Mouse (Mus musculus): ENCODE measurements around the gene Tbc1d10c. TPM values are rescaled to one million over a fixed set of nuclear protein-coding genes. Genes with fewer than 3 reads are reported as not detected.

Gene Tbc1d10c
- polyA plus RNA-seq, 1 experiment: 9.1 TPM

DNA sequence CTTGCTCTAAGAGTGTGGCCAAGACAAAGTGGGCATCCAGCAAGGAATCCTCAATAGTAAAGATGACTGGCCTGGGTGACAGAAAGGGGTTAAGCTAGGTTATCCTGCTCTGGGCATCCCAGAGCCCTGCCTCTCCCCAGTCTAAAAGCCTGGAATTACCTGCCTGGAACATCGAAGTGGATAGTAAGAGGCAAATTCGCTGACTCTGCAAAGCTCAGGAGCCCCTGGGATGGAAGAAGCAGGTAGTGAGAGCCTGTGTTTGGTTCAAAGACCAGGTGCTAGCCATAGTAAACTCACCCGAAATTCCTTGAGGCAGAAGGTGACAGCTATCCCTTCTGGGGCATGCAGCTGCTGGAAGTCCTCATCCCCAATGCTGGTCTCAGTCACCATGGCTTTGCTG lies 6.1 kb upstream of the Tbc1d10c start:
- Histone ChIP-seq H3K4me1 (ENCODE audit: control insufficient read depth, insufficient read depth, low read length) (peaks cover 21% of the 10 kb centered on the region), H3K27ac (ENCODE audit: insufficient read depth, low read depth, low read length) (no peak overlapping the region), H3K27me3 (replicated peaks; ENCODE audit: control insufficient read depth, insufficient read depth, low read length) (no peaks in the 10 kb centered on the region), H3K4me3 (ENCODE audit: insufficient read depth, low read depth, low read length) (no peak overlapping the region), H3K36me3 (ENCODE audit: control insufficient read depth, insufficient read depth, low read length) (peaks cover 2% of the 10 kb centered on the region; the same call in 1 of the 2 replicates)
- DNase-seq: no peak
- WGBS: 63% methylated on average over 3 of the region's 3 CpGs
- TF ChIP-seq CTCF (conservative IDR thresholded peaks at IDR 0.05; ENCODE audit: insufficient read depth, insufficient read length, low read depth, low read length): no peak
- TF ChIP-seq POLR2A (IDR thresholded peaks at IDR 0.05; ENCODE audit: low read depth, low read length): no peak

DNA sequence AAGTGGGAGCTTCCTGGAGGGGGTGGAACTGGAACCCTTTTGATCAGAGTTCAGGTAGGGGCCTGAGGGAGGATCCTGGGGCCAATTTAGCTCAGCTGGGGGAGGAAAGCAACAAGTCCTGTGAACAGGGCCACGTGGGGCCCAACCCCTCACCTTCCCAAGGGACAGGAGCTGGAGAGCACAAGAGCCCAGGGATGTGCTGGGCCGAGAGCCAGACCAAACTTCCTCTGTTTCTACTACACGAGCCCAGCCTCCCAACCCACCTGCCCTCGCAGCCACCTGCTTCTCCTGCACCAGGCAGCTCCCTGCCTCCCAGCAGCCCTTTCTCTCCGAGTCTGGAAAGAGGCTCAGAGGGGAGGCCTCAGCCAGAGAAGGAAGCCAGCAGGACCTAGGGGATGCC lies 5.5 kb upstream of the Tbc1d10c start:
- H3K27me3 ChIP-seq (replicated peaks; ENCODE audit: control insufficient read depth, insufficient read depth, low read length): no peaks in the 10 kb centered on the region
- H3K4me3 ChIP-seq (ENCODE audit: insufficient read depth, low read depth, low read length): no peak overlapping the region
- H3K27ac ChIP-seq (ENCODE audit: insufficient read depth, low read depth, low read length): no peak overlapping the region
- peak; percentile 43 for DNase-seq
- peaks cover 16% of the 10 kb centered on the region for H3K4me1 ChIP-seq (ENCODE audit: control insufficient read depth, insufficient read depth, low read length)
- TF ChIP-seq POLR2A (IDR thresholded peaks at IDR 0.05; ENCODE audit: low read depth, low read length) (no peak), CTCF (conservative IDR thresholded peaks at IDR 0.05; ENCODE audit: insufficient read depth, insufficient read length, low read depth, low read length) (no peak)
- WGBS: 20% methylated on average over 5 of the region's 5 CpGs
- H3K36me3 ChIP-seq (ENCODE audit: control insufficient read depth, insufficient read depth, low read length): peaks cover 2% of the 10 kb centered on the region; the same call in 1 of the 2 replicates

DNA sequence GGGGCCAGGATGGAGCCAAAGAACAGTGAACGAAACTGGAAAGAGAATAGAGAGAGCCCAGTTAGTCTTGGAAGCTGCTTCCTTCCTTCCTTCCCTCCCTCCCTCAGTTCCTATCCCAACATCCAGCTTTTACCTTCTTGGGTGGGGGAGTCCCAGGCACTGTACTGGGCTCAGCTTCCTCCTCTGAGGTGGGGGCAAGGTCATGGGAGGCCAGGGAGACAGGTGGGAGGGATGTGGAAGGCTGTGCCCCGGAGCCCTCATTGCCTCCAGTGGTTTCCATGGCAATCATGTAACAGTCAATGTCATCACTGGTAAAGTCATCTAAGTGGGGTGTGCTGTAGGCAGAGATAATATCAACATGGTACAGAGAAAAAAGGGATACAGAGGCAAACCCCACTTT lies 5.0 kb upstream of the Tbc1d10c start:
- Histone ChIP-seq H3K27me3 (replicated peaks; ENCODE audit: control insufficient read depth, insufficient read depth, low read length) (no peaks in the 10 kb centered on the region), H3K4me1 (ENCODE audit: control insufficient read depth, insufficient read depth, low read length) (peaks cover 19% of the 10 kb centered on the region), H3K4me3 (ENCODE audit: insufficient read depth, low read depth, low read length) (no peak overlapping the region), H3K27ac (ENCODE audit: insufficient read depth, low read depth, low read length) (no peak overlapping the region), H3K36me3 (ENCODE audit: control insufficient read depth, insufficient read depth, low read length) (peaks cover 2% of the 10 kb centered on the region; the same call in 1 of the 2 replicates)
- no peak for DNase-seq
- no peak for TF ChIP-seq CTCF (conservative IDR thresholded peaks at IDR 0.05; ENCODE audit: insufficient read depth, insufficient read length, low read depth, low read length)
- no peak for TF ChIP-seq POLR2A (IDR thresholded peaks at IDR 0.05; ENCODE audit: low read depth, low read length)
- 53% methylated on average over 2 of the region's 2 CpGs for WGBS

DNA sequence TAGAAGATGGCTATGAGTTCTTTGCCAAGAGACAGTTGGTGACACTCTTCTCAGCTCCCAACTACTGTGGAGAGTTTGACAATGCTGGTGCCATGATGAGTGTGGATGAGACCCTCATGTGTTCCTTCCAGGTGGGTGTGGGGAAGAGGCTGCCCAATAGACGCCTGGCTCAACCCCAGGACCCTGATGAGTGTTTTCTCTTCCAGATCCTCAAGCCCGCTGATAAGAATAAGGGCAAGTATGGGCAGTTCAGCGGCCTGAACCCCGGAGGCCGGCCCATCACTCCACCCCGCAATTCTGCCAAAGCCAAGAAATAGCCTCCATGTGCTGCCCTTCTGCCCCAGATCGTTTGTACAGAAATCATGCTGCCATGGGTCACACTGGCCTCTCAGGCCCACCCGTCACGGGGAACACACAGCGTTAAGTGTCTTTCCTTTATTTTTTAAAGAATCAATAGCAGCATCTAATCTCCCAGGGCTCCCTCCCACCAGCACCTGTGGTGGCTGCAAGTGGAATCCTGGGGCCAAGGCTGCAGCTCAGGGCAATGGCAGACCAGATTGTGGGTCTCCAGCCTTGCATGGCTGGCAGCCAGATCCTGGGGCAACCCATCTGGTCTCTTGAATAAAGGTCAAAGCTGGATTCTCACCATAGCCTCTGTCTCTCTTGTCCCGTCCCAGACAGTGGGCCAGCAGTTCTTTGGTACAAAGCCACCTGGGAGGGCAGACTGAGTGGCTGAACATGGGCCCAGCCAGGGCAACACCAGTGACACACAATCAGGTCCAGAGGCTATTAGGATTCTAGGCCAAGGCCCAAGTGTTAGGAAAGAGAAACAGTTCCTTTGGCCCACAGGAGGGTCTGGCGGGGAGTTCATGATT lies 3.9 kb upstream of the Tbc1d10c start:
- H3K36me3 ChIP-seq (ENCODE audit: control insufficient read depth, insufficient read depth, low read length): peaks cover 2% of the 10 kb centered on the region; the same call in 1 of the 2 replicates
- H3K27ac ChIP-seq (ENCODE audit: insufficient read depth, low read depth, low read length): no peak overlapping the region
- 76% methylated on average over 12 of the region's 12 CpGs for WGBS
- H3K4me1 ChIP-seq (ENCODE audit: control insufficient read depth, insufficient read depth, low read length): peaks cover 11% of the 10 kb centered on the region; the same call in 1 of the 2 replicates
- H3K4me3 ChIP-seq (ENCODE audit: insufficient read depth, low read depth, low read length): no peak overlapping the region
- TF ChIP-seq CTCF (conservative IDR thresholded peaks at IDR 0.05; ENCODE audit: insufficient read depth, insufficient read length, low read depth, low read length) (no peak), POLR2A (IDR thresholded peaks at IDR 0.05; ENCODE audit: low read depth, low read length) (no peak)
- H3K27me3 ChIP-seq (replicated peaks; ENCODE audit: control insufficient read depth, insufficient read depth, low read length): no peaks in the 10 kb centered on the region
- peak; percentile 42 for DNase-seq

DNA sequence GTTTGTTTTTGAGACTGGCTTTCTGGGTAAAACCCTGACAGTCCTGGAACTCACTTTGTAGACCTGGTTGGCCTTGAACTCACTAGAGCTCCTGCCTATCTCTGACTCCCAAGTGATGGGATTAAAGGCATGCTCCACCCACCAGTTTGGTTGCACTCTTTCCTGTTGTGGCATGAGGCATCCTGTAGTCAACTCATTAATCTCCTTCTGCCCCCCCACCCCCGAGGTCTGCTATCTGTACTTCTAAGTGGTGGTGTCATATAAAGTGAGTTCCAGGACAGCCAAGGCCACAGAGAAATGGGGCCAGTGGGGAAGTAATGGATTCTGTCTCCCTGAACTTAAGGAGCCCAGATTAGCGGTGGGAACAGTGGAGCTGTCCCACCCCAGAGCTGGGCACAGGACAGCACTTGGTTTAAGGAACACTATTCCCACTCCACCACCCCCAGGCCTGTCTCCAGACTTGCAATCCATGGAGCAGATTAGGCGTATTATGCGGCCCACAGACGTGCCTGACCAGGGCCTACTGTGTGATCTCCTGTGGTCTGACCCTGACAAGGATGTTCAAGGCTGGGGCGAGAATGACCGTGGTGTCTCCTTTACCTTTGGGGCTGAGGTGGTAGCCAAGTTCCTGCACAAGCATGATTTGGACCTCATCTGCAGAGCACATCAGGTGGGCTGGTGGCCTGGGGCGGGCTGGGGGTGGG lies 3.1 kb upstream of the Tbc1d10c start:
- DNase-seq: no peak
- Histone ChIP-seq H3K27me3 (replicated peaks; ENCODE audit: control insufficient read depth, insufficient read depth, low read length) (no peaks in the 10 kb centered on the region), H3K4me1 (ENCODE audit: control insufficient read depth, insufficient read depth, low read length) (peaks cover 11% of the 10 kb centered on the region; the same call in 1 of the 2 replicates), H3K4me3 (ENCODE audit: insufficient read depth, low read depth, low read length) (no peak overlapping the region), H3K36me3 (ENCODE audit: control insufficient read depth, insufficient read depth, low read length) (peaks cover 2% of the 10 kb centered on the region; the same call in 1 of the 2 replicates), H3K27ac (ENCODE audit: insufficient read depth, low read depth, low read length) (no peak overlapping the region)
- TF ChIP-seq CTCF (conservative IDR thresholded peaks at IDR 0.05; ENCODE audit: insufficient read depth, insufficient read length, low read depth, low read length) (no peak), POLR2A (IDR thresholded peaks at IDR 0.05; ENCODE audit: low read depth, low read length) (no peak)
- 85% methylated on average over 8 of the region's 8 CpGs for WGBS

DNA sequence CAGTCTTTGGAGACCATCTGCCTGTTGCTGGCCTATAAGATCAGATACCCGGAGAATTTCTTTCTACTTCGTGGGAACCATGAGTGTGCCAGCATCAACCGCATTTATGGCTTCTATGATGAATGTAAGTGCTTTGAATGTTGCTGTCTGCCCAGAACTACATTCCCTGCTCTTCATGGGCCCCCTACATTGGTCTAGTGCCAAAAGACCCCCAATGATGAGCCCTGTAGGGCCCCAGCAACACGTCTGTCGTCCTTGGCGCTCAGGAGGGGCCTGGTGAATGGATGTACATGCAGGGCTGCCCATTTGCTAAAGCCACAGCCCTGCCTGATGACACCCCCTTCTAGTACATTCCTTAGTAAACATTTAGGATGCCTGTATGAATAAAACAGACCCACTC lies 2.0 kb upstream of the Tbc1d10c start:
- no peak for DNase-seq
- TF ChIP-seq POLR2A (IDR thresholded peaks at IDR 0.05; ENCODE audit: low read depth, low read length) (no peak), CTCF (conservative IDR thresholded peaks at IDR 0.05; ENCODE audit: insufficient read depth, insufficient read length, low read depth, low read length) (no peak)
- peaks cover 11% of the 10 kb centered on the region; the same call in 1 of the 2 replicates for H3K4me1 ChIP-seq (ENCODE audit: control insufficient read depth, insufficient read depth, low read length)
- peaks cover 2% of the 10 kb centered on the region; the same call in 1 of the 2 replicates for H3K36me3 ChIP-seq (ENCODE audit: control insufficient read depth, insufficient read depth, low read length)
- H3K4me3 ChIP-seq (ENCODE audit: insufficient read depth, low read depth, low read length): peak overlapping the region; percentile 99
- H3K27me3 ChIP-seq (replicated peaks; ENCODE audit: control insufficient read depth, insufficient read depth, low read length): no peaks in the 10 kb centered on the region
- H3K27ac ChIP-seq (ENCODE audit: insufficient read depth, low read depth, low read length): no peak overlapping the region
- 46% methylated on average over 6 of the region's 6 CpGs for WGBS

Data from kidney, adult 2 months (tissue).